Mouse (Mus musculus): ENCODE results near the gene Ndufab1. TPM values are rescaled to one million over a fixed set of nuclear protein-coding genes. Genes with fewer than 3 reads are reported as not detected.

The Ndufab1 gene
- total and polyA plus RNA-seq, 3 experiments = 119 to 452 (median 172) TPM

DNA sequence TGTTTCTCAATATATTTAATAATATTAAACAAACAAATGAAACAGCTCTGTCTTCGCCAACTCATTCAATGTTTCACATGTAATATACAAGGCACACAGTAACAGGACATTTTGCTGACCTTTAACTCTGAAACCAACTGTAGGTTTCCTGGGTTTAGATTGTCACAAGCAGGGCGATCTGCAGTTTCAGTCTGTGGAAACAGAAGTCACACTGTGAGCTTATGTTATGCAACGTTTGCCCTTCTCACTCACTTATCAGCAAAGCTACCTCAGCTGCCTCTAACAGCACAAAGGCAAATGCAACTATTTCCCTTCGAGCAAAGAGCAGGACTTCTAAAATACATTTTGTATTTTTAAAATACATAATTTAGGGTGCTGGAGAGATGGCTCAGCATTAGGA lies 21.8 kb upstream of the Ndufab1 start:
- Histone ChIP-seq H3K79me2 (ENCODE audit: control insufficient read depth, insufficient read depth, low read length, poor library complexity) (no peaks in the 10 kb centered on the region), H3K27me3 (ENCODE audit: control insufficient read depth in 1 of 2, insufficient read depth in 2 of 2, low read length in 2 of 2) (no peaks in the 10 kb centered on the region), H3K4me3 (ENCODE audit: control insufficient read depth in 1 of 2, insufficient read depth in 1 of 2, low read depth in 2 of 2, low read length in 2 of 2) (no peak overlapping the region), H3K36me3 (ENCODE audit: control insufficient read depth in 1 of 2, insufficient read depth in 2 of 2, low read length in 2 of 2) (peaks cover 0 to 32% of the 10 kb centered on the region in 2 experiments; a peak in 2 of 4 replicates), H3K9ac (ENCODE audit: control insufficient read depth, low read depth, low read length, poor library complexity, severe bottlenecking) (no peak overlapping the region), H3K27ac (ENCODE audit: control insufficient read depth, low read depth, low read length) (no peak overlapping the region), H3K9me3 (replicated peaks; ENCODE audit: insufficient read depth, low read length) (no peaks in the 10 kb centered on the region), H3K4me1 (ENCODE audit: control insufficient read depth in 1 of 2, insufficient read depth in 2 of 2, low read length in 2 of 2) (no peaks in the 10 kb centered on the region)
- no peak for DNase-seq (ENCODE audit: low read depth, low spot score)
- TF ChIP-seq ZC3H11A (IDR thresholded peaks at IDR 0.05; ENCODE audit: low read depth, low read length) (no peak), MYC (IDR thresholded peaks at IDR 0.05; ENCODE audit: low read depth, low read length) (no peak), POLR2AphosphoS2 (IDR thresholded peaks at IDR 0.05; ENCODE audit: low read length) (no peak), MAFK (IDR thresholded peaks at IDR 0.05; ENCODE audit: borderline replicate concordance, low read depth, low read length) (no peak), POLR2A (IDR thresholded peaks at IDR 0.05; ENCODE audit: control insufficient read depth in 1 of 2, insufficient read depth in 1 of 2, low read depth in 1 of 2, low read length in 2 of 2, poor library complexity in 1 of 2) (no peak), NELFE (IDR thresholded peaks at IDR 0.05; ENCODE audit: low read depth, low read length) (no peak), TBP (IDR thresholded peaks at IDR 0.05; ENCODE audit: low read depth, low read length) (no peak), SMC3 (IDR thresholded peaks at IDR 0.05; ENCODE audit: low read depth, low read length) (no peak), ZNF384 (IDR thresholded peaks at IDR 0.05; ENCODE audit: low read depth, low read length) (no peak), BHLHE40 (IDR thresholded peaks at IDR 0.05; ENCODE audit: borderline replicate concordance, low read depth, low read length) (no peak), POLR2AphosphoS5 (IDR thresholded peaks at IDR 0.05; ENCODE audit: borderline replicate concordance, low read depth, low read length) (no peak), EP300 (IDR thresholded peaks at IDR 0.05; ENCODE audit: low read depth in 1 of 2, low read length in 2 of 2) (no peak)

GRCm38 (mm10) chr7:122108206-122108605 lies 6.5 kb upstream of the Ndufab1 start:
- peaks cover 0 to 13% of the 10 kb centered on the region in 2 experiments; a peak in 3 of 4 replicates for H3K36me3 ChIP-seq (ENCODE audit: control insufficient read depth in 1 of 2, insufficient read depth in 2 of 2, low read length in 2 of 2)

More at GRCm38 (mm10) chr7:122108206-122108605, 6.5 kb upstream of the Ndufab1 start:
- Histone ChIP-seq H3K27ac (ENCODE audit: control insufficient read depth, low read depth, low read length) (no peak overlapping the region), H3K27me3 (ENCODE audit: control insufficient read depth in 1 of 2, insufficient read depth in 2 of 2, low read length in 2 of 2) (no peaks in the 10 kb centered on the region), H3K9me3 (replicated peaks; ENCODE audit: insufficient read depth, low read length) (no peaks in the 10 kb centered on the region), H3K4me3 (ENCODE audit: control insufficient read depth in 1 of 2, insufficient read depth in 1 of 2, low read depth in 2 of 2, low read length in 2 of 2) (no peak overlapping the region), H3K9ac (ENCODE audit: control insufficient read depth, low read depth, low read length, poor library complexity, severe bottlenecking) (no peak overlapping the region), H3K79me2 (ENCODE audit: control insufficient read depth, insufficient read depth, low read length, poor library complexity) (no peaks in the 10 kb centered on the region), H3K4me1 (ENCODE audit: control insufficient read depth in 1 of 2, insufficient read depth in 2 of 2, low read length in 2 of 2) (peaks cover under 1 to 4% of the 10 kb centered on the region in 2 experiments; a peak in 2 of 4 replicates)
- DNase-seq (ENCODE audit: low read depth, low spot score) = no peak
- TF ChIP-seq GATA1 (IDR thresholded peaks at IDR 0.05; ENCODE audit: low read depth, low read length) (no peak), CHD2 (IDR thresholded peaks at IDR 0.05; ENCODE audit: low read length) (no peak), NRF1 (IDR thresholded peaks at IDR 0.05; ENCODE audit: insufficient read depth, low read depth, low read length, poor library complexity, severe bottlenecking) (no peak), MAZ (IDR thresholded peaks at IDR 0.05; ENCODE audit: low read depth, low read length) (no peak), HCFC1 (IDR thresholded peaks at IDR 0.05; ENCODE audit: low read depth, low read length) (no peak), POLR2AphosphoS5 (IDR thresholded peaks at IDR 0.05; ENCODE audit: borderline replicate concordance, low read depth, low read length) (no peak), SMC3 (IDR thresholded peaks at IDR 0.05; ENCODE audit: low read depth, low read length) (no peak), E2F4 (IDR thresholded peaks at IDR 0.05; ENCODE audit: borderline replicate concordance, low read depth, low read length) (no peak), USF1 (IDR thresholded peaks at IDR 0.05; ENCODE audit: low read depth, low read length) (no peak), EP300 (IDR thresholded peaks at IDR 0.05; ENCODE audit: low read depth in 1 of 2, low read length in 2 of 2) (no peak), KAT2A (conservative IDR thresholded peaks at IDR 0.05; ENCODE audit: low read depth, low read length) (no peak), ZMIZ1 (IDR thresholded peaks at IDR 0.05; ENCODE audit: low read depth, low read length) (no peak), JUND (IDR thresholded peaks at IDR 0.05; ENCODE audit: low read depth, low read length) (no peak), USF2 (IDR thresholded peaks at IDR 0.05; ENCODE audit: borderline replicate concordance in 1 of 2, insufficient read depth in 1 of 2, low read depth in 1 of 2, low read length in 2 of 2) (no peak), BHLHE40 (IDR thresholded peaks at IDR 0.05; ENCODE audit: borderline replicate concordance, low read depth, low read length) (no peak), GABPA (IDR thresholded peaks at IDR 0.05; ENCODE audit: low read depth, low read length) (no peak), TBP (IDR thresholded peaks at IDR 0.05; ENCODE audit: low read depth, low read length) (no peak), RCOR1 (IDR thresholded peaks at IDR 0.05; ENCODE audit: low read depth, low read length) (no peak)
